Mouse (Mus musculus): ENCODE data around the gene Csnk1e. TPM values are rescaled to one million over a fixed set of nuclear protein-coding genes. Genes with fewer than 3 reads are reported as not detected.
A peak's percentile ranks its signal among the peaks of the same experiment; 100 is the strongest.

Gene Csnk1e
- polyA plus RNA-seq, 1 experiment from 2014 or later: 240 TPM

DNA sequence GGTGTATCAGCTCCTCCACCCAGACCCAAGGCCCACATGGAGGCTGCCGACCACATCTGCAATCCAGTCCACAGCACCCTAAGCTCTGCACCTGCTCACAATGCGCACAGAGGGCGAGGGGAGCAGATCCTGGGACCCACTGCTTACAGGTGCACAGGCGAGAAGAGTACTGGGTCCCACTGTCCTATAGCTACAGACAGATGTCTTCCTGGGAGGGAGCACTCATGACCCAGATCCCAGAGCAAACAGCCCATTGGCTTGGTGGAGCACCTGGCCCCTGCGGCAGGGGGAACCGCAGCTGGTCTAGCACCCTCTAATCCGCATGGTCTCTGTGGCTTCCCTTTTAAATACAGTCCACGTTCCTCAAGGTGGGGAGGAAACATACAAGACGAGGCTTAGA lies 73.7 kb downstream of the Csnk1e start:
- no peak overlapping the region for H3K4me2 ChIP-seq (ENCODE audit: low read length)
- H3K36me3 ChIP-seq (ENCODE audit: control insufficient read depth, insufficient read depth): no peaks in the 10 kb centered on the region; the same call in 1 of the 2 replicates
- WGBS: 87% methylated on average over 9 of the region's 9 CpGs
- ATAC-seq: no peak
- H3K27ac ChIP-seq (ENCODE audit: low read length): peak overlapping the region; percentile 53
- H3K27me3 ChIP-seq (replicated peaks; ENCODE audit: control insufficient read depth, insufficient read depth, low read length): no peaks in the 10 kb centered on the region
- peaks cover 20% of the 10 kb centered on the region for H3K4me1 ChIP-seq (replicated peaks; ENCODE audit: control insufficient read depth, insufficient read depth, low read length)
- H3K9me3 ChIP-seq (ENCODE audit: control insufficient read depth, low read length): no peaks in the 10 kb centered on the region
- H3K4me3 ChIP-seq (replicated peaks; ENCODE audit: low read length): no peak overlapping the region
- no peak overlapping the region for H3K9ac ChIP-seq (replicated peaks; ENCODE audit: low read depth, low read length)

DNA sequence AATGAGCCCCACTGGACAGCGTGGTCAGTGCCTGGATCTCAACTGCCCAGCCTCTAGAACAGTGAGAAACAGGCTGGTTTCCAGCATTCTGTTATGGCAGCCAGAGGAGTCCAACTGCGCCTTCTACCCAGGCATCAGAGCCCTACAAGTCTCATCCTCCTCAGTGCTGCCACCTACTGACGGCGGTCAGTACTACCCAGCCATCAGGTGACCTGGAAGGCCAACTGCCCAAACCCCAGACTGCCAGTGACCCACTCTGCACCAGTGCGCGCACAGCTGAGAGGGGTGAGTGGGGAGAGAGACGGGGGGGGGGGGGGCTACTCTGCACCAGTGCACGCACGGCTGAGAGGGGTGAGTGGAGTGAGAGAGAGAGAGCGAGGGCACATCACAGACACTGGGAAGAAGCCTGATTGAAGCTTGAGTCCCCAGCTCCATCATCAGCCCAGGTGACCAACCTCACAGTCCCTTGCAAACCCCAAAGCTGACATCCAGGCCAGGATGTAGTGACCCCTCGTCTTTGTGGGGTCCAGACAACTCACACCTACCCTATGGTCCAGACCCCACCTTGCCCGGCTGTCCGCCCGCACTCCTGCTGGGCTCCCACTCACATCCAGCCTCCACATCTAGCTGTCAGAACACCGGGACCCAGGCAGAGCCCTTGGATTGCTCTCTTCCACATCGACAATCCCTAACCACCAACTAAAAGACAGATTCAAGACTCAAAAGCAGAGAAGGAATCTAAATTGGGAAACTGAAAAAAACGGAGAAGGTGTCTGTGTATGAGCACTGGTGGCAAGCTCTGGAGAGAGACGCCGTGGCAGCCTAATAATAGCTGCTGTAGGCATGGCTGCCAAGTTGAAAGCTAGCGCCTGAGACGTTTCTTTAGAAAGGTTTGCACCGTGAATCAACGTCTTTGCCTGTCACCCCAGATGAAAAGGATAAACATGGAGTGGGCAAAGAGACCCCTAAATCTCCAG lies 74.6 kb downstream of the Csnk1e start:
- Histone ChIP-seq H3K9ac (replicated peaks; ENCODE audit: low read depth, low read length) (peak overlapping the region; percentile 26; the same call in 1 of the 2 replicates), H3K27ac (ENCODE audit: low read length) (peak overlapping the region; percentile 84), H3K36me3 (ENCODE audit: control insufficient read depth, insufficient read depth) (peaks cover 7% of the 10 kb centered on the region), H3K27me3 (replicated peaks; ENCODE audit: control insufficient read depth, insufficient read depth, low read length) (no peaks in the 10 kb centered on the region), H3K9me3 (ENCODE audit: control insufficient read depth, low read length) (no peaks in the 10 kb centered on the region), H3K4me3 (replicated peaks; ENCODE audit: low read length) (no peak overlapping the region), H3K4me2 (ENCODE audit: low read length) (peak overlapping the region; percentile 20), H3K4me1 (replicated peaks; ENCODE audit: control insufficient read depth, insufficient read depth, low read length) (peaks cover 20% of the 10 kb centered on the region)
- peak; percentile 54; the same call in 1 of the 2 replicates for ATAC-seq
- 33% methylated on average over 23 of the region's 23 CpGs for WGBS

DNA sequence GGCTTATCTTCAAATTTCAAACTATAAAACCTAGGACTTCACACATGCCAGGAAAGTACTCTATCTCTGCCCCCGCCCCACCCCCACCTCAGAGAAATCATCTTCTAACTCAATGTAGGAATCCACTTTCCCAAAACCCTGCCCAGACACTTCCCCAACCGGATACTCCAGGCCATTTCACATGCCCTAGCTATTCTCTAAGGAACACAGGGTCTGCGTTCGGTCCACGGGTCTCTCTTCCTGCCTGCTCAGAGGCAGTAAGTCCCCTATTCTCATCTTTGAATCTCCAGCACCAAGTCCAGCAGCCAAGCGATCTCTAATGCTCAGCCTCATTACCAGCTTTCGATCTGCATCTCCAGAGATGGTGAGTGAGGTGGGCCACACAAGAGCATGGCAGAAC lies 75.7 kb downstream of the Csnk1e start:
- 91% methylated on average over 7 of the region's 7 CpGs for WGBS
- H3K4me3 ChIP-seq (replicated peaks; ENCODE audit: low read length): no peak overlapping the region
- H3K9ac ChIP-seq (replicated peaks; ENCODE audit: low read depth, low read length): no peak overlapping the region
- peaks cover 7% of the 10 kb centered on the region for H3K36me3 ChIP-seq (ENCODE audit: control insufficient read depth, insufficient read depth)
- no peak overlapping the region for H3K27ac ChIP-seq (ENCODE audit: low read length)
- H3K4me2 ChIP-seq (ENCODE audit: low read length): no peak overlapping the region
- H3K9me3 ChIP-seq (ENCODE audit: control insufficient read depth, low read length): no peaks in the 10 kb centered on the region
- peaks cover 20% of the 10 kb centered on the region for H3K4me1 ChIP-seq (replicated peaks; ENCODE audit: control insufficient read depth, insufficient read depth, low read length)
- ATAC-seq: no peak
- no peaks in the 10 kb centered on the region for H3K27me3 ChIP-seq (replicated peaks; ENCODE audit: control insufficient read depth, insufficient read depth, low read length)

DNA sequence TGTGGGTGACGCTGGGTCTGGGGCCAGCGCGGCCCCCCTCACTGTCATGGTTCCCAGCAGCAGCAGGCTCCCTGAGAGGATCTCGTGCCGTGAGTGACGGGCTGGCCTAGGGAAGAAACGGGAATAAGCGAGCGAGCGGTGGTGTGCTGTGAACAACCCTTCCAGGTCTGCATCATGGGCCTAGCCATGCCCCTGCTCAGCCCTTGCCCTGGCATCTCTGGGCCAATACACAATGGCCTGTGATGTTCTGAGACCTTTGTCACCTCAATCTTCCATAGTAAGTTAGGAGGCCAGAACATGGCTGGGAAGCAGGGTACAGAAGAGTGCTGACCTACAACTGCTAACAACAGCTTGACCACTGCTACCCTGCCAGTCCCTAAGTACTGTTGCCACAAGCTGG lies 76.8 kb downstream of the Csnk1e start:
- peaks cover 9% of the 10 kb centered on the region for H3K36me3 ChIP-seq (ENCODE audit: control insufficient read depth, insufficient read depth)
- no peak overlapping the region for H3K4me2 ChIP-seq (ENCODE audit: low read length)
- no peaks in the 10 kb centered on the region for H3K27me3 ChIP-seq (replicated peaks; ENCODE audit: control insufficient read depth, insufficient read depth, low read length)
- no peak overlapping the region for H3K4me3 ChIP-seq (replicated peaks; ENCODE audit: low read length)
- no peak for ATAC-seq
- H3K9me3 ChIP-seq (ENCODE audit: control insufficient read depth, low read length): no peaks in the 10 kb centered on the region
- H3K4me1 ChIP-seq (replicated peaks; ENCODE audit: control insufficient read depth, insufficient read depth, low read length): peaks cover 20% of the 10 kb centered on the region
- H3K27ac ChIP-seq (ENCODE audit: low read length): no peak overlapping the region
- WGBS: 96% methylated on average over 10 of the region's 10 CpGs
- H3K9ac ChIP-seq (replicated peaks; ENCODE audit: low read depth, low read length): no peak overlapping the region

DNA sequence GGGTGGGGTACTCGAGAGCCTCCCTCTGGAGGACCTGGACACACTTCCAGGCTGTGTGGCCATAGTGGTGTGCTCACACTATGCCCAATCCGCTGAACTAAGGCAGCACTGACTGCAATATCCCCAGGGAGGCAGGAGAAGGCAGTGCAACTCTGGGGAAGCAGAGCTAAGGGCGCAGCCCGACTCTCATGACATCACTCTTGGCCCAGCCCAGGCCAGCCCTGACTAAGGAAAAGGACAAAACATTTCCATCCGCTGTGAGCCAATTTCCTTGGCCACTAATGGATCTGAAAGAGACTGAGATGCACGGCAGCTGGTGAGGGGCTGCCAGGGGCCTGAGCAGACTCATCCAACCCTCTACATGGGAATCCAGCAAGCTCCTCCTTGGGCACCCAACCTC lies 77.7 kb downstream of the Csnk1e start:
- Histone ChIP-seq H3K27me3 (replicated peaks; ENCODE audit: control insufficient read depth, insufficient read depth, low read length) (no peaks in the 10 kb centered on the region), H3K36me3 (ENCODE audit: control insufficient read depth, insufficient read depth) (peaks cover 9% of the 10 kb centered on the region), H3K9me3 (ENCODE audit: control insufficient read depth, low read length) (no peaks in the 10 kb centered on the region), H3K4me2 (ENCODE audit: low read length) (no peak overlapping the region), H3K9ac (replicated peaks; ENCODE audit: low read depth, low read length) (no peak overlapping the region), H3K4me1 (replicated peaks; ENCODE audit: control insufficient read depth, insufficient read depth, low read length) (peaks cover 15% of the 10 kb centered on the region), H3K27ac (ENCODE audit: low read length) (no peak overlapping the region), H3K4me3 (replicated peaks; ENCODE audit: low read length) (no peak overlapping the region)
- WGBS: 83% methylated on average over 6 of the region's 6 CpGs
- no peak for ATAC-seq

DNA sequence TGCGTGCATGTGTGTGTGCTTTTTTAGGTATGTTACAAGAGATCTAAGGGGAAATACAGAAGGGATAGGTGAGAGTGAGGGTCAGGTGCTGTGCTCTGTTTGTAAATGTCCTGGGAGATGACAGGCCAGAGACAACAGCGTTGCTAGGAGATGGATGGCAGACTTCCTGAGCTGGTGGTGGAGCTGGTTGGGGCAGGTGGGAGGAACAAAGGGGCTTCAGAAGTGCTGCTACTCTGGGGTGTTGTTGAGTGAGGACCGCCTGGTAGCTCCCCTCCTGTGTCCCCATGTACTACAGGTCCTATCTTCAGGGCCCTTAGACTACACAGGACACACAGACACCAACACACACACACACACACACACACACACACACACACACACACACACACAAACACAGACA lies 80.6 kb downstream of the Csnk1e start:
- Histone ChIP-seq H3K4me2 (ENCODE audit: low read length) (no peak overlapping the region), H3K4me3 (replicated peaks; ENCODE audit: low read length) (no peak overlapping the region), H3K36me3 (ENCODE audit: control insufficient read depth, insufficient read depth) (peaks cover 9% of the 10 kb centered on the region), H3K4me1 (replicated peaks; ENCODE audit: control insufficient read depth, insufficient read depth, low read length) (no peaks in the 10 kb centered on the region), H3K9me3 (ENCODE audit: control insufficient read depth, low read length) (no peaks in the 10 kb centered on the region), H3K9ac (replicated peaks; ENCODE audit: low read depth, low read length) (no peak overlapping the region), H3K27ac (ENCODE audit: low read length) (no peak overlapping the region), H3K27me3 (replicated peaks; ENCODE audit: control insufficient read depth, insufficient read depth, low read length) (no peaks in the 10 kb centered on the region)
- ATAC-seq: no peak
- WGBS: 61% methylated on average over 3 of the region's 3 CpGs

DNA sequence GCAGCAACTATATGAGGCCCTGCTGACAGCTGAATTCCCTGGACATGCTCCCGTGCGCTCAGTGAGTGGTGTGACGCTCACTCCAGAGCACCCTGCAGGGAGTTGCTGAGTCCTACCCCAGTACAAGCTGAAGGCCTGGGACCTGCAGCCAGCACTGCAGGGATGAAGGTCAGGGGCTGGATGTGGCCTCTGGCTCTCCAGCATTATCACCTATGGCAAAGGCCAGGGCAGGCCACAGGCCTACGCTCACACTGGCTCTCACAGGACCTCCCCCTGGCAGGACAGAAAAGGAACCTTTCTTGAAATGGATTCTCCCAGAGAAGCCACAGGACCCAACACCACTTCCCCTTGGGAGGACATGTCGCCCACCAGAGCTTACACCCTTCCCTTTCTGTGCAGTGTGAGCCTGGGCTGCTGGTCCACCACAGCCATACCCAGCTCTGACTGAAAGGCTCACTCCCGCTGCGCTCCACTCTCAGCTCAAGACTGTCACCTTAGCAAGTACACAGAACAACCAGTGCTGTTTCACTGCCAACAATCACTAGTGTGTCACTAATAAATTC lies 85.0 kb downstream of the Csnk1e start:
- Histone ChIP-seq H3K9ac (replicated peaks; ENCODE audit: low read depth, low read length) (no peak overlapping the region), H3K4me3 (replicated peaks; ENCODE audit: low read length) (no peak overlapping the region), H3K9me3 (ENCODE audit: control insufficient read depth, low read length) (no peaks in the 10 kb centered on the region), H3K4me2 (ENCODE audit: low read length) (no peak overlapping the region), H3K27me3 (replicated peaks; ENCODE audit: control insufficient read depth, insufficient read depth, low read length) (no peaks in the 10 kb centered on the region), H3K4me1 (replicated peaks; ENCODE audit: control insufficient read depth, insufficient read depth, low read length) (no peaks in the 10 kb centered on the region), H3K27ac (ENCODE audit: low read length) (no peak overlapping the region), H3K36me3 (ENCODE audit: control insufficient read depth, insufficient read depth) (peaks cover 9% of the 10 kb centered on the region)
- ATAC-seq: no peak
- 89% methylated on average over 7 of the region's 7 CpGs for WGBS

DNA sequence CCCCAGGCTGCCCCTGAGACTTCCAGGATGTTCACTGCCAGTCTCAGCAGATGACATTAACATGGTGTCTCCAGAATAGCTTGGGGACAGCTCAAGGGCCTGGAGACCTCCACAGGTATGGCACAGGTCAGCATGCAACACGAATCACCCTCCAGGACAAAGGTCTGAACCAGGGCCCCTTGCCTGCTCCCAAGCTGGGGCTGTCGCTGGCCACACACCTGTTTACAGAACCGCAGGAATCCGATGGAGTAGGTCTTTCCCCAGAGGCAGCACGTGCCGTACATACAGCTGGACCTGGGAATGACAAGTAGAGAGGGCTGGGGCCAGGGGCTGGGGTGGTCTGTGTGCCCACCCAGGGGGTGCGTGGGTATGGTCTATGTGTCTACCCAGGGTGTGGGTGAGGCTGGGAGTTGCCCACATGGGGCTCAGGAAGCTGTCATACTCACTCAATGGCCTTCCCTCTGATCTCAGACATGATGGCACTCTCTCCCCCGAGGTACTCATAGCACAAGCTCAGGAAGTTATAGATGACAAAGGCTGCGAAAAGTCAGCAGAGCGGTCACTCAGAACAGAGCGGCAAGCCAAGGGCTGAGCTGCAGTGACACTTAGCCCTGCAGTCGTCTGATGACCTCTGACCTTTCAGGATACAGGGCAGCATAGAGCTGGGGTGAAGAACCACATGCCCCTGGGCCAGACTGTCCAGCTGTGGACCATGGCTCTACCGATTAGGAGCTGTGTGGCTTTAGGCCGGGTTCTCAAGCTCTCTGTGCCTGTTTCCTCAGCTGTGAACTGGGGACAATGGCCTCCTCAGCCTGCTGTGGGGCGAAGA lies 85.7 kb downstream of the Csnk1e start:
- no peak for ATAC-seq
- Histone ChIP-seq H3K9ac (replicated peaks; ENCODE audit: low read depth, low read length) (no peak overlapping the region), H3K27me3 (replicated peaks; ENCODE audit: control insufficient read depth, insufficient read depth, low read length) (no peaks in the 10 kb centered on the region), H3K27ac (ENCODE audit: low read length) (no peak overlapping the region), H3K9me3 (ENCODE audit: control insufficient read depth, low read length) (no peaks in the 10 kb centered on the region), H3K4me1 (replicated peaks; ENCODE audit: control insufficient read depth, insufficient read depth, low read length) (no peaks in the 10 kb centered on the region), H3K4me3 (replicated peaks; ENCODE audit: low read length) (no peak overlapping the region), H3K4me2 (ENCODE audit: low read length) (no peak overlapping the region), H3K36me3 (ENCODE audit: control insufficient read depth, insufficient read depth) (peaks cover 10% of the 10 kb centered on the region)
- 81% methylated on average over 15 of the region's 15 CpGs for WGBS

DNA sequence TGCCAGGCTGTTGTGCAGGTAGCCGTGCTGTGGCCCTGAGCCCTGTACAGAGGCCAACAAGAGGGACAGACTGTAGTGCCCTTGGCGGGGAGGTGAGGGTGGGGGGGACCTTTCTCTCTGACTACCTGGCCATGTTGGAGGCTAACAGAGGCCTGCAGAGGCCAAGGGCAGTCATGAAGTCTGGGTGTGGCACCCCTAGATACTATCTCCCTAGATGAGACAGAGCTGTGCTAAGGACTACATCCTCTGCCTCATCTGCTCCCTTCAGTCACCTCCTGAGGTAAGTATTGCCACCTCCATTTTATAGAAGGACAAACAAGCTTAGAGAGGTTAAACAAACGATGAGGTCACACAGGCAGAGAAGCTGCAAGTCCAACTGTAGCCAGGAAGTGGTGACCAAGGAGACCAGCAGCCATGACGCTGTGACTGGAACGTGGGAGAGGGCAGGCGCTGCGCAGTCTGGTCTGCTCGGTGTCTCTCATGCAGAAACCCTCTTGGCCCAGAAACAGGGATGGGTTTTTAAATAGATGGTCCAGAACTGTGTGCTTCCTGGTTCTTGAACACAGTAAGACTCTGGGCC lies 86.4 kb downstream of the Csnk1e start:
- H3K36me3 ChIP-seq (ENCODE audit: control insufficient read depth, insufficient read depth): peaks cover 8% of the 10 kb centered on the region

More for the DNA sequence above, 86.4 kb downstream of the Csnk1e start:
- no peak overlapping the region for H3K9ac ChIP-seq (replicated peaks; ENCODE audit: low read depth, low read length)
- no peaks in the 10 kb centered on the region for H3K27me3 ChIP-seq (replicated peaks; ENCODE audit: control insufficient read depth, insufficient read depth, low read length)
- no peaks in the 10 kb centered on the region for H3K9me3 ChIP-seq (ENCODE audit: control insufficient read depth, low read length)
- ATAC-seq: no peak
- H3K4me2 ChIP-seq (ENCODE audit: low read length): no peak overlapping the region
- no peaks in the 10 kb centered on the region for H3K4me1 ChIP-seq (replicated peaks; ENCODE audit: control insufficient read depth, insufficient read depth, low read length)
- 92% methylated on average over 8 of the region's 8 CpGs for WGBS
- no peak overlapping the region for H3K4me3 ChIP-seq (replicated peaks; ENCODE audit: low read length)
- H3K27ac ChIP-seq (ENCODE audit: low read length): no peak overlapping the region

Measured in forebrain, embryonic 16.5 days (tissue).